Mouse (Mus musculus): ENCODE measurements around the gene Casq2. TPM values are rescaled to one million over a fixed set of nuclear protein-coding genes. Genes with fewer than 3 reads are reported as not detected.

Gene Casq2
- polyA plus RNA-seq (2016; fragmentation: Nextera tagmentation; extraction: Ambion mirVana), result 1.1 and 5.9 TPM in 2 replicates

- Histone ChIP-seq H3K9me3 (replicated peaks) (no peaks in the 10 kb centered on the region), H3K36me3 (no peaks in the 10 kb centered on the region), H3K9ac (no peak within 1 kb of the TSS), H3K4me2 (replicated peaks) (no peak within 1 kb of the TSS), H3K27me3 (peaks cover 13% of the 10 kb centered on the region; the same call in 1 of the 2 replicates), H3K27ac (no peak within 1 kb of the TSS), H3K4me1 (0 out of 2 replicates have a peak, but pooled peaks cover 3% of the 10 kb centered on the region), H3K4me3 (no peak within 1 kb of the TSS)
- ATAC-seq (ENCODE audit: low FRiP score), result no peak
- WGBS, result 76% methylated on average over 4 of the region's 4 CpGs
Measured at GRCm38 (mm10) chr3:102086283-102086682, at the start of gene Casq2. Gene Casq2 (plus strand): TSS chr3:102086415.

DNA sequence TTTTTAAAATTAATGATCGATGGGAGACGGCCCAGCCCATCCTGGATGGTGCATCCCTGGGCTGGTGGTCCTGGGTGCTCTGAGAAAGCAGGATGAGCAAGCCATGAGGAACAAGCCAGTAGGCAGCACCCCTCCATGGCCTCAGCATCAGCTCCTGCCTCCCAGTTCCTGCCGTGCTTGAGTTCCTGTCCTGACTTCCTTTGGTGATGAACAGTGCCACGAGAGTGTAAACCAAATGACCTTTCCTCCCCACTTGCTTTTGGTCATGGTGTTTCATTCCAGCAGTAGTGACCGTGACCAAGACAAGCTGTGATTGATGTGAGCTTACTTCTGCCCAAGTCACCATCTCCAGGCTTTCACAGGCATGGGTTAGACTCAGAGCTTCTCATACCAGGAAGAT, 48.4 kb upstream of the Casq2 start:
- Histone ChIP-seq H3K9me3 (replicated peaks) (0 out of 2 replicates have a peak, but pooled peaks cover 4% of the 10 kb centered on the region), H3K27me3 (no peaks in the 10 kb centered on the region), H3K4me1 (no peaks in the 10 kb centered on the region; the same call in 1 of the 2 replicates), H3K9ac (no peak overlapping the region), H3K4me3 (no peak overlapping the region), H3K4me2 (replicated peaks) (no peak overlapping the region), H3K36me3 (no peaks in the 10 kb centered on the region), H3K27ac (no peak overlapping the region)
- 87% methylated on average over 5 of the region's 5 CpGs for WGBS
- no peak for ATAC-seq (ENCODE audit: low FRiP score)

DNA sequence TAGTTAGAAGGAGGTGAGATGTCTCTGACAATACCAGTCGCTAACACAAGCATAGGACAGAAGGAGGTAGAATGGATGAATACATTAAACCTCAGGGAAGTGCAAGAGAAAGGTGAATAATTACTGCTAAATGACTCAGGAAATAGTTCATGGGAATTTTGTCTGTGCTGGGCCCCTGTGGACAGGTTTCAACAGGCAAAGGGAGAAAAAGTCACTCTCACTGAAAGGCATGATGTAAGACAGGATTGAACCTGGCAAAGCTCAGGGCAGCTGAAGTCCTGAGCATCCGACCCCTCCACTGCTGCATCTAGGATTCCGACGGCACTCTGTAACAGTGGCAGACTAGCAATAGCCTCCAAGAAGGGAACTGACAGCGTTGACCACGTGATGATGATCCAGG, 47.6 kb upstream of the Casq2 start:
- H3K27ac ChIP-seq, result no peak overlapping the region
- 0 out of 2 replicates have a peak, but pooled peaks cover 4% of the 10 kb centered on the region for H3K9me3 ChIP-seq (replicated peaks)
- no peaks in the 10 kb centered on the region for H3K27me3 ChIP-seq
- no peak overlapping the region for H3K4me2 ChIP-seq (replicated peaks)
- H3K4me3 ChIP-seq, result no peak overlapping the region
- H3K9ac ChIP-seq, result no peak overlapping the region
- no peaks in the 10 kb centered on the region; the same call in 1 of the 2 replicates for H3K4me1 ChIP-seq
- WGBS, result 80% methylated on average over 6 of the region's 6 CpGs
- no peaks in the 10 kb centered on the region for H3K36me3 ChIP-seq
- ATAC-seq (ENCODE audit: low FRiP score), result no peak

GRCm38 (mm10) chr3:102041632-102042031, 44.6 kb upstream of the Casq2 start:
- Histone ChIP-seq H3K4me2 (replicated peaks) (no peak overlapping the region), H3K9me3 (replicated peaks) (0 out of 2 replicates have a peak, but pooled peaks cover 4% of the 10 kb centered on the region), H3K4me1 (no peaks in the 10 kb centered on the region; the same call in 1 of the 2 replicates), H3K4me3 (no peak overlapping the region), H3K27me3 (no peaks in the 10 kb centered on the region), H3K27ac (no peak overlapping the region), H3K9ac (no peak overlapping the region), H3K36me3 (no peaks in the 10 kb centered on the region)
- WGBS, result 87% methylated on average over 4 of the region's 4 CpGs
- ATAC-seq (ENCODE audit: low FRiP score), result no peak

- Histone ChIP-seq H3K9me3 (replicated peaks) (no peaks in the 10 kb centered on the region), H3K27me3 (no peaks in the 10 kb centered on the region), H3K36me3 (no peaks in the 10 kb centered on the region), H3K4me1 (peaks cover 8% of the 10 kb centered on the region), H3K4me2 (replicated peaks) (no peak overlapping the region), H3K9ac (no peak overlapping the region), H3K27ac (no peak overlapping the region), H3K4me3 (no peak overlapping the region)
- WGBS, result 30% methylated on average over 3 of the region's 3 CpGs
- ATAC-seq (ENCODE audit: low FRiP score), result no peak
Measured at GRCm38 (mm10) chr3:102045071-102045470, 41.1 kb upstream of the Casq2 start.

- Histone ChIP-seq H3K9ac (no peak overlapping the region), H3K4me1 (peaks cover 8% of the 10 kb centered on the region), H3K4me2 (replicated peaks) (no peak overlapping the region), H3K9me3 (replicated peaks) (no peaks in the 10 kb centered on the region), H3K36me3 (no peaks in the 10 kb centered on the region), H3K4me3 (no peak overlapping the region), H3K27ac (no peak overlapping the region), H3K27me3 (no peaks in the 10 kb centered on the region)
- 95% methylated on average over 2 of the region's 2 CpGs for WGBS
- ATAC-seq (ENCODE audit: low FRiP score), result no peak
Measured at GRCm38 (mm10) chr3:102047532-102047931, 38.7 kb upstream of the Casq2 start.

DNA sequence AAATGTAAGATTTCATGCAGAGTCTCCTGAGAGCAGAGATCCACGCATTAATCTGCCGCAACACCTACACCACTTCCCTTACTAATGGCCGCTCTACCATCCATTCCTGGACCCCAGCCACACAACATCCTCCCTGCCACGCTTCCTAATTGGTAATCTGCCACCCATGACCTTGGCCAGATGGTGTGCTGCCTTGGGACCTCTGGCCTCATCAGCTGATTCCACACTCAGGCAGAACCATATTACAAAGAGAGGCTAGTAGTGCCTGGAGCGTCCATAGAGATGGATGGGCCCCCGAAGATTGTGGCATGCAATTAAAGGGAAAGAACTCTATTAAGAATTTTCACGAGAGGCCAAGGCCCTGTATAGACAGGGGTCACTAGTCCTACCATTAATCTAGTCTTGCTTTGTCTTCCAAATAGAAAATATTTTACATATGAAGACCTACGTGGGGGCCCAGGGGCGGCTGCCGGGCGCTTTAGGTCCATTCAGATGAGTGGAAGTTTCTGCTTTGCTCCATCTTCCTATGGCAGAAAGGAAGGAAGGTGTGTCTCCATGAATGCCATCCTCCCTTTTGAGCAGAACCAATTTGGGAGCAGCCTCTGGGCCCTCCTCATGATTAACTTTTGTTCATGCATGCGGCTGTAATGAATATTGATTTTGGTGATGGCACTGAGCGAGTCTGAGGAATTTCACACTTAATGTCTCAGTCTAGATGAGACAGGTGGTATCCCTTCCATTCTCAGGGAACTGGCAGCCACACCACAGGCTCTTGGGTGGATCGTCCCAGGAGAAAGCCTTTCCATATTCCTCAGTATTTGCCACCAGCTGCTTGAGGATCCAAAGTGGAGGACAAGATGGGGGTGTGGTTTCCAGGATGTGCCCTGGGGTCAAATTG, 36.8 kb upstream of the Casq2 start:
- H3K4me2 ChIP-seq (replicated peaks), result no peak overlapping the region
- 42% methylated on average over 14 of the region's 14 CpGs for WGBS
- ATAC-seq (ENCODE audit: low FRiP score), result peak; percentile 91
- no peaks in the 10 kb centered on the region for H3K9me3 ChIP-seq (replicated peaks)
- no peaks in the 10 kb centered on the region for H3K36me3 ChIP-seq
- peaks cover 21% of the 10 kb centered on the region for H3K4me1 ChIP-seq
- H3K4me3 ChIP-seq, result no peak overlapping the region
- H3K27ac ChIP-seq, result peak overlapping the region; percentile 77
- H3K27me3 ChIP-seq, result no peaks in the 10 kb centered on the region
- no peak overlapping the region for H3K9ac ChIP-seq

DNA sequence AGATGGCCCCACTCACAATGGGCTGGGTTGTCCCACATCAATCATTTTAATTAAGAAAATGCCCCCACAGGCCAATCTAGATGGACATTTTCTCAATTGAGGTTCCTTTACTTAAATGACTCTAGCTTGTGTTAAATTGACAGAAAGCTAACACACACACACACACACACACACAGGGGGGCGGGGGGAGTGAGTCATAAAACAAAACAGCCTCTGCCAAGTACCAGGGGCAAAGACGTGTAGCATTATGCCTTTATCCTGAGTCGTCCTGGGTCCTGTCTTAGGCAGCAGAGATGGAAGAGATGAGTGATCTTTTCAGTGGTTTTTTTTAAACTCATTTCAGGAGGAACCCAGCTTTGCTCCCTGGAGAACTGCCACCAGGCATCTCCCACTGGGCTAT, 34.2 kb upstream of the Casq2 start:
- no peak overlapping the region for H3K4me3 ChIP-seq
- no peaks in the 10 kb centered on the region for H3K36me3 ChIP-seq
- peaks cover 36% of the 10 kb centered on the region for H3K4me1 ChIP-seq
- H3K27ac ChIP-seq, result no peak overlapping the region; the same call in 1 of the 2 replicates
- no peak overlapping the region for H3K9ac ChIP-seq
- no peaks in the 10 kb centered on the region for H3K9me3 ChIP-seq (replicated peaks)
- H3K27me3 ChIP-seq, result no peaks in the 10 kb centered on the region
- no peak overlapping the region for H3K4me2 ChIP-seq (replicated peaks)
- 54% methylated on average over 3 of the region's 3 CpGs for WGBS
- ATAC-seq (ENCODE audit: low FRiP score), result no peak

GRCm38 (mm10) chr3:102053293-102053692, 32.9 kb upstream of the Casq2 start:
- ATAC-seq (ENCODE audit: low FRiP score), result no peak
- Histone ChIP-seq H3K4me3 (no peak overlapping the region), H3K9me3 (replicated peaks) (no peaks in the 10 kb centered on the region), H3K36me3 (no peaks in the 10 kb centered on the region), H3K4me2 (replicated peaks) (no peak overlapping the region), H3K27me3 (no peaks in the 10 kb centered on the region), H3K27ac (peak overlapping the region; percentile 75), H3K4me1 (peaks cover 43% of the 10 kb centered on the region), H3K9ac (0 out of 2 replicates have a peak overlapping the region, but pooled peaks have one; percentile 6)
- WGBS, result 29% methylated on average over 8 of the region's 8 CpGs

DNA sequence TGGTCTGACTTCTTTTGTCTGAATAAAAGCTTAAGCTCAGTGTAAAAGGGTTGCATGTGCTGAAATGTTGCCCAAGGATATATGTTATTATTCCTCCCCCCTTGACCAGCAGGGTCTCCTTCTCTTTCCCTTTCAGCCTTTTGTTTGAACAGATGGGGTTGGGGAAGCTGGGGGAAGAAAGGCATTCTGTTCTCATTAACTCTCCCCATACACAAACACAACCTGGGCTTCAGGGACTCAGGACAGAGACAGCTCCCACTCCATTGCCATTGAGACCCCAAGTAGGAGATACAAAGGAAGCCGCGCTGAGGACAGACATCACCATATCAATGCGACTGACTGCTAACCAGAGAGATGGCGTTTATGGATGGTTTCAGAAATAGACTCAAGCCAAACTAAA, 30.3 kb upstream of the Casq2 start:
- H3K4me1 ChIP-seq, result peaks cover 36% of the 10 kb centered on the region
- no peaks in the 10 kb centered on the region for H3K27me3 ChIP-seq
- H3K27ac ChIP-seq, result peak overlapping the region; percentile 76
- H3K9ac ChIP-seq, result no peak overlapping the region
- no peak overlapping the region for H3K4me2 ChIP-seq (replicated peaks)
- no peaks in the 10 kb centered on the region for H3K9me3 ChIP-seq (replicated peaks)
- ATAC-seq (ENCODE audit: low FRiP score), result peak; percentile 51; the same call in 1 of the 2 replicates
- 5% methylated on average over 4 of the region's 4 CpGs for WGBS
- H3K4me3 ChIP-seq, result no peak overlapping the region
- no peaks in the 10 kb centered on the region for H3K36me3 ChIP-seq

DNA sequence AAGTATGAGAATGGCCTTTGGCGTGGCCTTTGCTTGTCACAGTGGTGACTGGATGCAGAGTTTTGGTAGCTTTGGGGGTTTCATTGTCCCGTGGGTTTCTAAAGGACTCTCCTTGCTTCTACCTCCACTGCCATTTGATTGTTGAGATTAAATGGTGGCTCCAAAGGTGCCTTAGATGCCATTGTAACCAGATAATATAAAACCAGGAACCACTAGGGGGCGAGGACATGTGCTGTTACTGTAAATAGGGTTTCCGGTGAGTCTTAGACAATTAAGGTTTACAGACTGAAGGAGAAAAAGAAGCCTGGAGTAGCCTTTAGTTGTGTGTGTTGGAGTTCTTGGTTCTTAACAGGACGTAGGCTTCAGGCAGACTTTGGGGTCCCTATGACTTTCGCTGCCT, 26.1 kb upstream of the Casq2 start:
- 77% methylated on average over 6 of the region's 6 CpGs for WGBS
- Histone ChIP-seq H3K27ac (no peak overlapping the region), H3K36me3 (no peaks in the 10 kb centered on the region), H3K4me2 (replicated peaks) (no peak overlapping the region), H3K4me1 (peaks cover 28% of the 10 kb centered on the region), H3K9me3 (replicated peaks) (no peaks in the 10 kb centered on the region), H3K27me3 (no peaks in the 10 kb centered on the region), H3K4me3 (no peak overlapping the region), H3K9ac (no peak overlapping the region)
- ATAC-seq (ENCODE audit: low FRiP score), result no peak

DNA sequence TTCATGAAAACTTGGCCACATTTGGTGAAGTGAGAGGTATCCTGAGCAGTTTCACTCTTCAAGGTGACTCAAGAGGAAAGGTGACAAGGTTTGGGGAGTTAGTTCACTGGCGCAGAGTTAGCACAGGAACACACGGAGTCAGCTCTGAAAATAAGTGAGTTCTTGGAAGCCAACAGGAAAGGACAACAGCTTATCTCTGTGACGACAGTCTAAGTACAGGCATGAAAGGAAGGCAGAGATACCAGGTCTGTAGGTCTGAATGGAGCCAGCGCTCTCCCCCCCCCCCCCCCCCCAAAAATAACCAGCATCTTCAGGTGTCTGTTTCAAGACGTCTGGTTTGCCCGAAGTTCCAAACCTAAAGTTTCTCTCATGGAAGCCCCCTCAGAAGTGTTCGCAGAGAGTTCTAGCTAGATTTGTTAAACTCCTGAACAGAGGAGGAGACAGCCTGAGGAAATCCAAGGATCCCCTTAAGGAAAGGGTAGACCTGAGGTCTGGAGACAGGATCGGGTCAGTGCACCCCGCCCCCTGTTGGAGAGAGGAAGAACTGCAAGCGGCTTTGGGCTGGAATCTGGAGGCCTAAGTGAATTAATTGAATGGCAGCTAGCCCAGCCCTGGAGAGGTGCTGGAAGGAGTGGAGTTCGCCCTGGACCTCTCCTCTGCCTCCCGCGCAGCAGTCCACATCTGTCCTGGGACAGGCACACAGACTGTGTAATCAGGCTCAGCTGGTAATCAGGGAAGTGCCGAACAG, 24.1 kb upstream of the Casq2 start:
- WGBS, result 42% methylated on average over 14 of the region's 14 CpGs
- Histone ChIP-seq H3K36me3 (no peaks in the 10 kb centered on the region), H3K27me3 (no peaks in the 10 kb centered on the region), H3K9me3 (replicated peaks) (no peaks in the 10 kb centered on the region), H3K4me3 (no peak overlapping the region), H3K9ac (no peak overlapping the region), H3K4me2 (replicated peaks) (no peak overlapping the region), H3K27ac (peak overlapping the region; percentile 76), H3K4me1 (peaks cover 13% of the 10 kb centered on the region)
- ATAC-seq (ENCODE audit: low FRiP score), result peak; percentile 92
